Mouse (Mus musculus): ENCODE results near the gene Gm10959. TPM values are rescaled to one million over a fixed set of nuclear protein-coding genes. Genes with fewer than 3 reads are reported as not detected.
"Not testable (repeated sequence)": the region's sequence is repeated elsewhere in the genome, so short reads cannot be mapped to it uniquely, and the experiment has no call there.

Gm10959 gene
- not detected for total RNA-seq (2021)
- long read RNA-seq, experiment 1: 0 reads
- long read RNA-seq, experiment 2: 0 reads

- H3K4me3 ChIP-seq: no peak within 1 kb of the TSS
- no peak for TF ChIP-seq CTCF (conservative IDR thresholded peaks at IDR 0.05)
- no peak within 1 kb of the TSS for H3K27ac ChIP-seq
- DNase-seq (ENCODE audit: low spot score in 2 of 2): no peak
Measured at GRCm38 (mm10) chr3:122919260-122919659, at the start of gene Gm10959. Gene Gm10959 (minus strand): TSS chr3:122919360.

GRCm38 (mm10) chr3:122968391-122968790, 49.2 kb upstream of the Gm10959 start:
- TF ChIP-seq CTCF (conservative IDR thresholded peaks at IDR 0.05): no peak
- DNase-seq (ENCODE audit: low spot score in 2 of 2): no peak
- H3K27ac ChIP-seq: no peak overlapping the region
- H3K4me3 ChIP-seq: no peak overlapping the region

GRCm38 (mm10) chr3:122964301-122964700, 45.1 kb upstream of the Gm10959 start:
- DNase-seq (ENCODE audit: low spot score in 2 of 2): no peak
- no peak for TF ChIP-seq CTCF (conservative IDR thresholded peaks at IDR 0.05)
- Histone ChIP-seq H3K27ac (no peak overlapping the region), H3K4me3 (no peak overlapping the region)

- no peak for TF ChIP-seq CTCF (conservative IDR thresholded peaks at IDR 0.05)
- Histone ChIP-seq H3K27ac (no peak overlapping the region), H3K4me3 (no peak overlapping the region)
- DNase-seq (ENCODE audit: low spot score in 2 of 2): no peak
Measured at GRCm38 (mm10) chr3:122950129-122950528, 31.0 kb upstream of the Gm10959 start.

- Histone ChIP-seq H3K27ac (peak overlapping the region; percentile 36; the same call in 1 of the 2 replicates), H3K4me3 (no peak overlapping the region)
- no peak for DNase-seq (ENCODE audit: low spot score in 2 of 2)
- no peak for TF ChIP-seq CTCF (conservative IDR thresholded peaks at IDR 0.05)
Measured at GRCm38 (mm10) chr3:122943387-122943890, 24.3 kb upstream of the Gm10959 start.

- Histone ChIP-seq H3K27ac (no peak overlapping the region), H3K4me3 (no peak overlapping the region)
- peak; percentile 30 to 60 for DNase-seq (ENCODE audit: low spot score in 2 of 2)
- peak; percentile 87 for TF ChIP-seq CTCF (conservative IDR thresholded peaks at IDR 0.05)
Measured at GRCm38 (mm10) chr3:122939215-122939614, 20.1 kb upstream of the Gm10959 start.

- DNase-seq (ENCODE audit: low spot score in 2 of 2); H3K4me3 ChIP-seq; H3K27ac ChIP-seq: not testable (repeated sequence)
Measured at GRCm38 (mm10) chr3:122937176-122937575, 18.0 kb upstream of the Gm10959 start.

GRCm38 (mm10) chr3:122932466-122932865, 13.3 kb upstream of the Gm10959 start:
- no peak overlapping the region for H3K4me3 ChIP-seq
- TF ChIP-seq CTCF (conservative IDR thresholded peaks at IDR 0.05): no peak
- DNase-seq (ENCODE audit: low spot score in 2 of 2): no peak
- H3K27ac ChIP-seq: no peak overlapping the region

- no peak for TF ChIP-seq CTCF (conservative IDR thresholded peaks at IDR 0.05)
Measured at GRCm38 (mm10) chr3:122929723-122930122, 10.6 kb upstream of the Gm10959 start.

GRCm38 (mm10) chr3:122924009-122924914, 5.1 kb upstream of the Gm10959 start, which contains the start of gene 1810037I17Rik:
Gene 1810037I17Rik (plus strand): TSS chr3:122924203.
- Histone ChIP-seq H3K27ac (peak within 1 kb of the TSS; percentile 81), H3K4me3 (peak within 1 kb of the TSS; percentile 81)
- peak; percentile 97 for DNase-seq (ENCODE audit: low spot score in 2 of 2)
- TF ChIP-seq CTCF (conservative IDR thresholded peaks at IDR 0.05): peak; percentile 56

More at GRCm38 (mm10) chr3:122929723-122930122, 10.6 kb upstream of the Gm10959 start:
- Histone ChIP-seq H3K27ac (no peak overlapping the region), H3K4me3 (no peak overlapping the region)
- peak in 1 of 2 experiments; percentile 53 for DNase-seq (ENCODE audit: low spot score in 2 of 2)

GRCm38 (mm10) chr3:122923147-122923546, 4.0 kb upstream of the Gm10959 start:
- no peak overlapping the region for H3K27ac ChIP-seq
- TF ChIP-seq CTCF (conservative IDR thresholded peaks at IDR 0.05): no peak
- DNase-seq (ENCODE audit: low spot score in 2 of 2): no peak
- no peak overlapping the region for H3K4me3 ChIP-seq

- TF ChIP-seq CTCF (conservative IDR thresholded peaks at IDR 0.05): no peak
- no peak overlapping the region for H3K4me3 ChIP-seq
- no peak overlapping the region for H3K27ac ChIP-seq
- no peak for DNase-seq (ENCODE audit: low spot score in 2 of 2)
Measured at GRCm38 (mm10) chr3:122921676-122922527, 2.7 kb upstream of the Gm10959 start.
